Mouse (Mus musculus): ENCODE measurements around the gene Vps53. TPM values are rescaled to one million over a fixed set of nuclear protein-coding genes. Genes with fewer than 3 reads are reported as not detected.

Vps53 gene
- polyA plus RNA-seq, 1 experiment = 41.2 TPM

GRCm38 (mm10) chr11:76000701-76001100 is 178.7 kb downstream of the Vps53 start:
- peaks cover 14% of the 10 kb centered on the region for H3K27me3 ChIP-seq (ENCODE audit: control insufficient read depth, insufficient read depth, insufficient read length)
- TF ChIP-seq MYOD1 (IDR thresholded peaks at IDR 0.05; ENCODE audit: control insufficient read depth in 1 of 3, insufficient read length in 2 of 3, low read depth in 2 of 3) (no peak), POLR2AphosphoS2 (IDR thresholded peaks at IDR 0.05; ENCODE audit: insufficient read length, low read depth) (no peak), SRF (IDR thresholded peaks at IDR 0.05; ENCODE audit: control insufficient read depth, insufficient read length, low read depth) (no peak), REST (IDR thresholded peaks at IDR 0.05; ENCODE audit: insufficient read depth, insufficient read length) (no peak), CEBPB (IDR thresholded peaks at IDR 0.05; ENCODE audit: insufficient read depth, poor library complexity, severe bottlenecking) (no peak), USF1 (IDR thresholded peaks at IDR 0.05; ENCODE audit: low read depth) (no peak), TCF3 (IDR thresholded peaks at IDR 0.05; ENCODE audit: insufficient read length, low read depth) (no peak), MAX (IDR thresholded peaks at IDR 0.05; ENCODE audit: low read depth) (no peak), POLR2A (IDR thresholded peaks at IDR 0.05; ENCODE audit: insufficient read length, low read depth) (no peak), MYOG (IDR thresholded peaks at IDR 0.05; ENCODE audit: control insufficient read depth in 1 of 3, insufficient read depth in 1 of 3, insufficient read length in 2 of 3, low read depth in 2 of 3) (no peak), E2F4 (IDR thresholded peaks at IDR 0.05; ENCODE audit: insufficient read depth) (no peak), TCF12 (IDR thresholded peaks at IDR 0.05; ENCODE audit: insufficient read depth, poor library complexity, severe bottlenecking) (no peak)
- no peak overlapping the region for H3ac ChIP-seq (ENCODE audit: control insufficient read depth, insufficient read length)
- no peaks in the 10 kb centered on the region for H3K36me3 ChIP-seq (ENCODE audit: control insufficient read depth, insufficient read depth)
- H3K79me2 ChIP-seq (ENCODE audit: control insufficient read depth, insufficient read depth) = no peaks in the 10 kb centered on the region
- H3K4me3 ChIP-seq = no peak overlapping the region
- H3K4me2 ChIP-seq (ENCODE audit: low read depth) = no peak overlapping the region

DNA sequence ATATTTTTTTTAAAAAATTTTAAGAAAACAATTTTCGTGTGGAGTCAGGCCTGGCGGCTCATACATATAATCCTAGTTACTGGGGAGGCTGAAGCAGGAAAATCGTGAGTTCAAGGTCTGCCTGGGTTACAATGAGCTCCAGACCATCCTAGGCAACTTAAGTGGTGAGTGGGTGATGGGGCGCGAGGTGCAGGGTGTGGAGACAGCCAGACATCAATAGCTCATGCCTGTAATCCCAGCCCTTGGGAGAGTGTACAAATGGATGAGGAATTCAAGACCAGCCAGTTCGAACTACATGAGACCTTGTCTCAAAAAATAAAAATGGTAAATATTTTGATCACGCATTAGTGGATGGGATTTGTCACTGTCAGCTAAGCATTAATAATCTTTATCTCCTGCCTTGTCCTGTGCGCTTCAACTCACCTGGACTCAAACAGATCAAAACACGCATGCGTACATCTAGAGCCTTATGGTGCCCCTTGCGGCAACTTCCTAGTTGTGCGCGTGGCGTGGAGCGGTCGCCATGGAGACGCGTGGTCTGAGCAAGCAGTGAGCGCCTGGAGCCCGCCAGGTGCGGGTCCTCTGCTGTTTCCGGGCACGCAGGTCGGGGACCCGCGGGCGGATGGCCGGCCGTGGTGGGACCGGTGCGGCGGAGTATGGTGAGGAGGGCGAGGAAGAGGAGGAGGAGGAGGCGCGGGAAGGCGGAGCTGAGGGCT is 179.8 kb downstream of the Vps53 start, which contains the start of gene 1700016K19Rik:
Gene 1700016K19Rik (plus strand): TSS at position 473 of the 716 bp plus-strand sequence.
- H3K4me3 ChIP-seq = no peak within 1 kb of the TSS
- H3K27me3 ChIP-seq (ENCODE audit: control insufficient read depth, insufficient read depth, insufficient read length) = peaks cover 14% of the 10 kb centered on the region
- H3ac ChIP-seq (ENCODE audit: control insufficient read depth, insufficient read length) = no peak within 1 kb of the TSS
- no peak within 1 kb of the TSS for H3K4me2 ChIP-seq (ENCODE audit: low read depth)
- TF ChIP-seq TCF3 (IDR thresholded peaks at IDR 0.05; ENCODE audit: insufficient read length, low read depth) (no peak), E2F4 (IDR thresholded peaks at IDR 0.05; ENCODE audit: insufficient read depth) (no peak)
- H3K36me3 ChIP-seq (ENCODE audit: control insufficient read depth, insufficient read depth) = no peaks in the 10 kb centered on the region
- H3K79me2 ChIP-seq (ENCODE audit: control insufficient read depth, insufficient read depth) = no peaks in the 10 kb centered on the region

Other genes starting within 250 kb of the Vps53 start
- 0.05 TPM for gene Rph3al, start 241.2 kb downstream of the Vps53 start, polyA plus RNA-seq (2012; fragmentation: generic; extraction: Trizol)
- 0.06 TPM for gene 1700016K19Rik, start 179.7 kb downstream of the Vps53 start, polyA plus RNA-seq (2012; fragmentation: generic; extraction: Trizol)
- gene Rflnb, start 151.9 kb downstream of the Vps53 start, polyA plus RNA-seq (2012; fragmentation: generic; extraction: Trizol) = 7.5 TPM
- 10.0 TPM for gene Fam57a, start within 50 bp of the Vps53 start, polyA plus RNA-seq (2012; fragmentation: generic; extraction: Trizol)
- 0.86 TPM for gene Dbil5, start 38.0 kb upstream of the Vps53 start, polyA plus RNA-seq (2012; fragmentation: generic; extraction: Trizol)
- gene Gemin4, start 38.0 kb upstream of the Vps53 start, polyA plus RNA-seq (2012; fragmentation: generic; extraction: Trizol) = 10.7 TPM
- gene Mrm3, start 64.1 kb upstream of the Vps53 start, polyA plus RNA-seq (2012; fragmentation: generic; extraction: Trizol) = 17.8 TPM
- gene Glod4, start 64.1 kb upstream of the Vps53 start, polyA plus RNA-seq (2012; fragmentation: generic; extraction: Trizol) = 55.2 TPM
- gene Nxn, start 219.5 kb upstream of the Vps53 start, polyA plus RNA-seq (2012; fragmentation: generic; extraction: Trizol) = 76.8 TPM
- 101 TPM for gene Timm22, start 227.3 kb upstream of the Vps53 start, polyA plus RNA-seq (2012; fragmentation: generic; extraction: Trizol)